Mouse (Mus musculus) neutrophil, adult 65 days (primary cell): ENCODE results near the gene Olfr373. TPM values are rescaled to one million over a fixed set of nuclear protein-coding genes. Genes with fewer than 3 reads are reported as not detected.

Experiments used
- total RNA-seq: library from RNA; stranded (reverse); gene quantifications from 2 replicates; pipeline ENCODE4 v1.2.4, GENCODE M21; 2023

The Olfr373 gene
- total RNA-seq = 0.68 and 1.6 TPM in 2 replicates

DNA sequence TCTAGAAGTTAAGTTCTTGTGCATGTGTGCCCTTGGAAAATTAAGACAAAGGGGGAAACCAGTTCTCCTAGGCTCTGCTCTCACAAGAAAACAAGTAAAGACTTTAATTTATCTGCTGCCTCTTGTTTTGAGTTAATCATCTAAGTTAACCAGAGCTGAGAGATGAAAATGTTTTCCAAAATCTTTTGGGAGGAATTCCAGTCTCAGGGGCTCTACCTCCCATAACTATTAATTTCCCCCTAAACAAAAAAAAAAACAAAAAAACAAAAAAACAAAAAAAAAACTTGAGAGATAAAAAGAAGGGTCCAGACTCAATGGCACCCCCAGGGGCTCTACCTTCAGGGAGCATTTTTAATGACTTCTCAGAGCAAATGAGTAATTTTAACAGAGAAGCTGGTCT, at the start of gene Olfr373:
Olfr373 (plus strand) TSS at position 301 of the 400 bp plus-strand sequence.

GRCm38 (mm10) chr8:72040918-72041317, 42.1 kb upstream of the Olfr373 start, which contains the start of gene Olfr372:
Olfr372 (plus strand) TSS chr8:72041218.

GRCm38 (mm10) chr8:72106740-72107139, 23.8 kb downstream of the Olfr373 start, which contains the start of gene Olfr374:
Olfr374 (plus strand) TSS chr8:72107040.

DNA sequence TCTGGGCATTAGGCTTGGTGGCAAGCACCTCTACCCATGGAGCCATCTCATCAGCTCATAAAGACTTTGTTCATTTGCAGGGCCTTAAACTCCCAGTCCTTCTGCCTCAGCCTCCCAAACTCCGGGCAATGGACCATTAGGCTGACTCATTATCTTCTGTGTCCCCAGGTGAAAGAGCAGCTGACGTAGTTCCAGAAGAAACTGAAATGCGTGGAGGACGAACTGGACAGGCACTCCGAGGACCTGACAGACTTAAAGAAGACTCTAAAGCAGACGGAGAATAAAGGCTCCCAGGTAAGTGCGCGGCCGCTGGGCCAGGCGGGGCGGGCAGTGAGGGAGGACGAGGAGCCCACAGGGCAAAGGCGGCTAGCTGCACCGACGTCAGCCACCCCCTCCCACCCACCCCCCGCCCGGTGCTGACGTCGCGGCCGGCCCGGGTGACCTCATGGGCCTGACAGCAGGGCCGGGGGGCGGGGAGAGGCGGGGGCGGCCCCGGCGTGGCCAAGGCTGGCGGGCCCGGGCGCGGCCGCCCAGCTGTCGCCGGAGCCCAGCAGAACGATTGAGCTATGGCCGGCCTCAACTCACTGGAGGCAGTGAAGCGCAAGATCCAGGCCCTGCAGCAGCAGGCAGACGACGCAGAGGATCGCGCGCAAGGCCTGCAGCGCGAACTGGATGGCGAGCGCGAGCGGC, 51.9 kb downstream of the Olfr373 start, which contains the start of gene Tpm4:
Tpm4 (plus strand) TSS at position 220 of the 690 bp plus-strand sequence.

Other genes starting within 250 kb of the Olfr373 start
- gene Zfp709, start 201.2 kb upstream of the Olfr373 start, total RNA-seq = 3.0 and 3.1 TPM in 2 replicates
- gene Zfp882, start 174.6 kb upstream of the Olfr373 start, total RNA-seq = 0.93 and 1.8 TPM in 2 replicates
- gene Zfp617, start 174.5 kb upstream of the Olfr373 start, total RNA-seq = 5.9 and 8.3 TPM in 2 replicates
- 6.7 and 7.6 TPM in 2 replicates for gene Zfp961, start 132.1 kb upstream of the Olfr373 start, total RNA-seq
- 288 and 392 TPM in 2 replicates for gene Cyp4f18, start 73.6 kb upstream of the Olfr373 start, total RNA-seq
- 0.50 and 0.98 TPM in 2 replicates for gene Olfr372, start 42.0 kb upstream of the Olfr373 start, total RNA-seq
- gene Olfr374, start 23.9 kb downstream of the Olfr373 start, total RNA-seq = 0.27 and 1.1 TPM in 2 replicates
- gene Tpm4, start 51.8 kb downstream of the Olfr373 start, total RNA-seq = 188 and 212 TPM in 2 replicates
- 131 and 140 TPM in 2 replicates for gene Rab8a, start 78.0 kb downstream of the Olfr373 start, total RNA-seq
- gene Hsh2d, start 106.5 kb downstream of the Olfr373 start, total RNA-seq = 12.8 and 17.4 TPM in 2 replicates
- gene Cib3, start 129.7 kb downstream of the Olfr373 start, total RNA-seq = 0.88 and 1.3 TPM in 2 replicates
- gene Gm11034, start 130.5 kb downstream of the Olfr373 start, total RNA-seq = not detected in 2 replicates
- gene Fam32a, start 136.6 kb downstream of the Olfr373 start, total RNA-seq = 102 and 118 TPM in 2 replicates
- gene Ap1m1, start 156.8 kb downstream of the Olfr373 start, total RNA-seq = 156 and 168 TPM in 2 replicates
- 63.1 and 91.0 TPM in 2 replicates for gene Gm10282, start 222.1 kb downstream of the Olfr373 start, total RNA-seq
- gene Klf2, start 235.9 kb downstream of the Olfr373 start, total RNA-seq = 2,209 and 2,764 TPM in 2 replicates